Comparison of ENCODE assay signal across 1 mouse cellular context in the genomic region with DNA sequence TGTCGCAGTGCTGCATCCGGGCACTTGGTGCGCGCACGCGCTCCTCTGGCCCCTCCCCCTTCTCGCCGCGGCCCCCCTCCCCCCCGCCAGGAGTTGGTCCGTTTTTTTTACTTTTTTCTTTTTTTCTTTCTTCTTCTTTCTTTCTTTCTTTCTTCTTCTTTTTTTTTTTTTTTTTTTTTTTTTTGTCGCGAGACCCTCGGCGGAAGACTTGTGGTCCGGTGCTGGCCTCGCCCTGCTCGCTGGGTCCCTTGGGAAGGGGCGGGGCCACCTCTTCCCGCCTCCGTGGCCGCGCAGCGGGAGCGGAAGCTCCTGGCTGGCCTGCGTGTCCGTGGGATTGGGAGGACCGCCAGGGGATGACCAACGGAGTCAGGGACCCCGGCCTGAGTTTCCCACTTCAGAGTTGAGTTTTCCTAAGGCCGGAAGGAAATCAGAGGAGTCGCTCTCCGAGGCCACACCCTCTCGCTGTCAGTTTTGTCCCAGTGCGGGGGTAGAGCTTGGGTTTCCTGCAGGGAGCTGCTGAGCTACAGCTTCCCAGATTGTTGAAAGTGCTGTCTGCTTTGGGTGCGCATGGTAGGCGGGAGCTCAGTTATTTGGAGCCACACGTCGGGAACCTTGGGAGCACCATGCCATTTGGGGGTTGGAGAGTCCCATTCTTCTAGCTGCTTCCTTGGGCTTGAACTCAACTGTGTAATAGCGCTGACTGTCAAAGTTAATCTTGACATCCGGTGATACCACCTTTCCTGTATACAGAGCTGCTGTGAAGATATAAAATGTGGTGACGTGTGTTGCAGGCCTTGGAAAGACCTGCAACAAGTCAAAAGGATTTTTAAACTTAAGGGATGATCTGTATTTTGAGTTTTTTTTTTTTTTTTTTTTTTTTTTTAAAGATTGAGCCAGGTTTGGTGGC.
TF ChIP-seq lines count a peak whose summit lies in the region.

No protein-coding gene starts in this region.

TF ChIP-seq in CH12.LX, 34 proteins besides CTCF, POLR2A, EP300 and RAD21:
- TF ChIP-seq USF2 (conservative IDR thresholded peaks at IDR 0.05; ENCODE audit: low read depth, low read length) = no peak
- no peak for TF ChIP-seq SMC3 (IDR thresholded peaks at IDR 0.05; ENCODE audit: low read depth, low read length)
- no peak for TF ChIP-seq JUN (IDR thresholded peaks at IDR 0.05; ENCODE audit: insufficient read depth, low read depth, low read length)
- no peak for TF ChIP-seq MAX (IDR thresholded peaks at IDR 0.05; ENCODE audit: low read length)
- TF ChIP-seq CHD1 (IDR thresholded peaks at IDR 0.05; ENCODE audit: low read depth, low read length) = no peak
- TF ChIP-seq USF1 (IDR thresholded peaks at IDR 0.05; ENCODE audit: low read depth, low read length) = no peak
- TF ChIP-seq RCOR1 (conservative IDR thresholded peaks at IDR 0.05; ENCODE audit: low read depth, low read length) = no peak
- 0 out of 2 replicates have a peak, but pooled peaks have one; percentile 0 for TF ChIP-seq ETS1 (conservative IDR thresholded peaks at IDR 0.05; ENCODE audit: low read depth, low read length)
- TF ChIP-seq IRF4 (IDR thresholded peaks at IDR 0.05; ENCODE audit: low read depth, low read length) = no peak
- TF ChIP-seq JUND (conservative IDR thresholded peaks at IDR 0.05; ENCODE audit: low read depth, low read length) = no peak
- no peak for TF ChIP-seq ZC3H11A (IDR thresholded peaks at IDR 0.05; ENCODE audit: low read depth, low read length)
- no peak for TF ChIP-seq POLR2AphosphoS2 (IDR thresholded peaks at IDR 0.05; ENCODE audit: low read depth, low read length)
- peak; percentile 8; the same call in 1 of the 2 replicates for TF ChIP-seq SIN3A (IDR thresholded peaks at IDR 0.05; ENCODE audit: low read length)
- peak; percentile 53 for TF ChIP-seq ELF1 (IDR thresholded peaks at IDR 0.05; ENCODE audit: low read depth, low read length)
- TF ChIP-seq CHD2 (IDR thresholded peaks at IDR 0.05; ENCODE audit: low read length) = 0 out of 2 replicates have a peak, but pooled peaks have one; percentile 69
- peak; percentile 61; the same call in 1 of the 2 replicates for TF ChIP-seq ZNF384 (IDR thresholded peaks at IDR 0.05; ENCODE audit: low read depth, low read length)
- no peak; the same call in 1 of the 2 replicates for TF ChIP-seq NRF1 (IDR thresholded peaks at IDR 0.05; ENCODE audit: low read depth, low read length)
- TF ChIP-seq MXI1 (IDR thresholded peaks at IDR 0.05; ENCODE audit: low read depth, low read length) = 0 out of 2 replicates have a peak, but pooled peaks have one; percentile 8
